Mouse (Mus musculus): ENCODE measurements at regions not wholly inside any gene's neighbourhood (a gene's known extent, or its start where the extent isn't known, plus 50 kb on each side); places are given as distances from the start of the nearest gene placed in this dataset.

DNA sequence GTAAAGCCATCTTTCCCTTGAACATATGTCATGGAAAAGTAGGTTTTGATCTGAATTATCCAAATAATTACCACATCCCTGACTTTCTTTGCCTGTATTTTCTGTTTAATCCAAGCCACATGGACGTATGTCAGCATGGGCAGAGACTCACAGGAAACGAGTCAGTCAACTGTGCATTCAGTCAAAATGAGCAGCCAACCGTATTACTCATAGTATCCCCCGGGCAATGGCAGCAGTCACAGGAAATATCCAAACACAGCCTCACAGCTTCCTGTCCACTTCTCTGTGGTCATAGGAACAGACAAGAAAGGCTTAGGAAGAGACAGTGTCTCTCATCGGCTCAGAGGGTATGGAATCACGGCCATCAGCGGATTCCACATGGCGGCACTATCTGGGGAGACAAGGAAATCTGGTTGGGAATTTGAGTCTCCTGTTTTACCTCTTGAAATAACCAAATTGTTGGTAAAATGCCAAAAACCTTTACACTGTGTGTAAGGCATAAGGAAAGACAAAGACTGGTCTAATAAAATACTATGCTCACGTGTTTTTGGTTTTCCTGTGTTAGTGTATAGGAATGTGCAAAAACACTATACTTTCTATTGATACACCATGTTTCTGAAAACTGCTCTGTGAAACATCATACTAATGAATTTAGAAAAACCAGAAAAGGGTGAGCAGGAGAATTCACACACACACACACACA, 313.5 kb upstream of the Nfe2l3 start:
- peak; percentile 49 for DNase-seq

DNA sequence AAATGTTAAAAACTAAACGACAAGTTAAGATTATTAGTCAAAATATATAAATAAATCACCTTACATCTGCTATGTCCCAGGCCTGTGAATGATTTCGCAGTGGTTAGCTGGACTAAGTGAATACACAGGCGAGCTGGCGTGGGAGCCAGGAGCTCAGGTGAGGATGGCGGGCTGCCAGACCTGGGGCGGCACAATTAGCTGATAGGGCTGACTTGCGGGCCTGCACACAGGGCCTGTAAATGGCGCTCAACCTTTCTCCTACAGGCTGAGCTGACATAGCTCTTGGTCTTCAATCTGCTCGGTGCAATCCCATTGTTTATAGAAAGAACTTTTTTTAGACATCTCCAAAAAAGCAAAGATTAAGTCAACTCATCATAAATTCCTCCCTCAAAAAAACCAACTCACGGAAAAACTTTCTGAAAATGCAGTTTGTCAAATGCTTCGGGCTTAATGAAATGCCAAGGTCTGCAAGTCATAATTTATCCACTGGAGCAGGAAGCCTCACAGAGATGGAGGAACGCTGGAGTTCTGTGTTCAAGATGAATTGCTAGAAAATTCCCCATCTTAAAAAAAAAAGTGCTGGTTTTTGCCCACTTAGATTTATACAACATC, 312.7 kb upstream of the Nfe2l3 start:
- DNase-seq, result peak; percentile 41

DNA sequence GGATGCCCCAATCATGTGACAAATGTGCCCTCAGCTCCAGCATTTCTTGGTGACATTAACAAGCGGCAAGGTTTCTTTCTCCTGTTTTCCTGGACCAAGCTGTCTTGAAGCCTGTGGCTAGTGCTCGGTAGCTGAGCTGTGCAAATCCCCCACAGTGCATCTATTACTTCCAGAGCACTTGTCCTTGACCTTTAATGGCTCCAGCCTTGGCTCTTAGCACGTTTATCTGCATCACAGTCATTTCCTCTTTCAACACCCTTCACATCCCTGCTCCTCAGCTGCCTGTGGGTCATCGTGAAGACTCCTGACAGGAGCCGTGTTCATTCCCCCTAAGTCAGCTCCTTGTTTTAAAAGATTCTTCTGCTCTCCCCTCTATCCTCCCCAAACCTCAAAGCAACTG, 309.5 kb upstream of the Nfe2l3 start:
- DNase-seq, result peak; percentile 35

DNA sequence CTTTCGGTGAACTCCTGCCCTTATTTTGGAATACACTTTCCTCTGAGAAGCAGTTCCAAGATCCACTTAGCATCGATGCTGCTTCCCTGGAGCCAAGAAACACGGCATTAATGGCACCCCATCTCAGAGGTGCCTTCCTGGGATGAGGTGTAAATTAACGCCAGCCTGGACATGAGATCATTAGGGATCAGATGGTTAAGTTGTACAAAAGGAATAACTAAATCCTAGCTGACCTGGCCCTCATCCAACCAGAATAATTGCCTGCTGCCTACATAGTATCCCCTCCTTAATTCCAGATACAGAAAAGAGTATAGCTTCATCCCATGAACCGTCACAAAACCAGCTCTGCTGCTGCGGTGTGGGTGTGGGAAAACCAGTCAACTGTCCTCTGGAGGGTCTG, 304.6 kb upstream of the Nfe2l3 start:
- no peak for DNase-seq

DNA sequence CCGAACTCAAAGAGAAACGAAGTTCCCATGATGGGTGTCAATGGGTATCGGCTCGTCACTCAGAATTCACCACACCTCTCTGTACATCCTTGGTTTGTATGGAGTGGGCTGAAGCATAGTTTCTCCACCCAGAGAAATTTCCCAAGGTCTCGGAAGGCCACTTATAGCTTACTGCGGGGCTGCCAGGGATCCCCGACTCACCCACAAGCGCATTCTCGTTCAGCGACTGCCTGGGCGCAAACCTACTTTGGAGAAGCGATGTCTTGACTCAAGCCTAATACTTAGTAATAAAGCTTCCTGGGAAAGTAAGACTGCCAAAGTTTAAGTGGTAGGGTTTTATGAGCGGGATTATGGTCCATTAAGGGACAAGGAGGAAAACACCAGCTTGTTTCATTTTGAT, 303.4 kb upstream of the Nfe2l3 start:
- DNase-seq, result no peak

DNA sequence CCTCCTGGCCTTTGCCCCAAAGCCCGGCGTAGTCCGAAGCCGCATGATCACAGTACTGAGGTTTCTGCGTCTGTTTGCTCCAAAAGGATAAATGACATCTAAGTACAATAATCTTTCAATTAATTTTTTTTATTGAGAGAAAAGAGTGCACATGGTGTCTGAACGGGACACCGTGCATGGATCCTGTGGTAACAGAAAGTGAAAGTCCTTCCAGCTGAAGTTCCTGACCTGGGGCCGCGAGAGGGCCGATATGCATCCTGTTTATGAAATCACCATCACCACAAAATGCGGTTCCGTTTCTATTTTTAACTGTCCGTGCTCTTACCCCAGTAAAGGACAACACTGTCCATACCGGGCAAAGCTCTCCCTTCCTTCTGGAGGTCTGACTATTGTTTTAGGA, 302.9 kb upstream of the Nfe2l3 start:
- no peak for DNase-seq

DNA sequence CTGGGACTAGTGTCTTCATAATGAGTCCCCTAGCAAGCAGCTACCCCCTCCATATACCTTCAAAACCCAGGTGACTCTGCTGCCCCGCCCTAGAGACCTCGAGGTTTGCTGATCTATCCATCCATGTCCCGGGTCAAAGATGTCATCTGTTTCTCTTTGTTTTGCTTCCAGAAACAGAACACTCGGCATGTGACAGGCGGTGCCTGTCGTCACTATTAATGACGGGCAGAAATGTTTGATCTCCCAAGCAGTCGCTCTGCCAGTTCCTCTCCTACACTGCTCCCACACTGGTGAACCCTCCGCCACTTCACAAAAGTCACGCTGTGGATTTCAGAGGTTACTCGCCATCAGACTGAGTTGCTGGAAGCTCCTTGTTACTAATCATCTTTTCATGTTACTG, 287.7 kb upstream of the Nfe2l3 start:
- DNase-seq, result no peak

DNA sequence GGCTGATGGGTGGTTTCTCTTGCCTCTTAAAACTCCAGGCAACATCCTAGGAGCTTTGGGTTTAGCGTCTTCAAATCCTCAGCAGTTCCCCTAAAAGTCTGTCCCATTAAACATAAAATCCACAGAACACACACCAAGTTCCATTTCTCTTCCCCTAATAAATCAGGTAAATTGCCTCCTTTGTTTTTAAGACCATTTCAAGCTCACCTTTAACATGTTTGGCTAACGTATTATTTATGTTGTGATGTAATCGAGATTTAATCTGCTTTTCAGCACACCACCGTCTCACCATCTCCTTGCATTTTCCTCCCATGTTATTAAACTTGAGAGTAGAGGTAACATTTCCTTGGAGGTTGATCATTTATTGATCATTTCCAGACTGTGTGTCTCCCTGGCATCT, 286.6 kb upstream of the Nfe2l3 start:
- no peak for DNase-seq

DNA sequence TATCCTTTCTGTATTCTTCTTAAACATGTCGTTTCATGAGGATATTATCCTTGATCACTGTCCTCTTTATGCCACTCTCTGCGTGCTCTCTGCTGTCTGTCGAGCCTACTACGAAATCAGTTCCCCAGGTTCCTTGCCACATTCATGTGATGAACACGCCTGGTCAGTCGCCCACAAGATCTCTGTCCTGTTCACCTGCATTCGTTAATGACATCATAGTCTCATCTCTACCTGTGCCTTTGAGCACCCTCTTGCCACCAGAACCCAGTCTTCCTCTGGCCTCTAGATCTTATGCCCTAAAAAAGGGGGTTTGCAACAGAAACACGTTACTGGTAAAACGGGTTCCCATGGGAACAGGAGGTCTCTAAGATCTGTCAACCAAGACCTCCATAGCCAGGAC, 283.6 kb upstream of the Nfe2l3 start:
- DNase-seq, result no peak

DNA sequence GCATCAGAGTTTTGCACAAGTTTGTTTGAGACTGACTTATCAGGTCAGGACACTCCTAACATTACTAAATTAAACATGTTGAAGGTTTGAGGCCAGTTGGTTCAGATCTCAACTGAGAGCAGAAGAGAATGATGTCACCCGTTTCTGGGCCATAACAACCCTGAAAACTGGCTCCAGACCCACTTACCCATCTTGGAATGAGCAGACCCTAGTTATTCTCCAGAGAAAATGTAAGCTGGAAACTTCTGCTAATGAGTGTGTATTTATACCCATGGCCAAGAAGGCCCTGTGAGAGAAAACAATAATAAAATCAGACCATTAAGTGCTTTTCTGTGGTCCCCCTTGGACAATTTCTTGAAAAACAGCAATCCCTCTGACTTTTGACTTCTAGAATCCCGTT, 282.4 kb upstream of the Nfe2l3 start:
- DNase-seq, result no peak

DNA sequence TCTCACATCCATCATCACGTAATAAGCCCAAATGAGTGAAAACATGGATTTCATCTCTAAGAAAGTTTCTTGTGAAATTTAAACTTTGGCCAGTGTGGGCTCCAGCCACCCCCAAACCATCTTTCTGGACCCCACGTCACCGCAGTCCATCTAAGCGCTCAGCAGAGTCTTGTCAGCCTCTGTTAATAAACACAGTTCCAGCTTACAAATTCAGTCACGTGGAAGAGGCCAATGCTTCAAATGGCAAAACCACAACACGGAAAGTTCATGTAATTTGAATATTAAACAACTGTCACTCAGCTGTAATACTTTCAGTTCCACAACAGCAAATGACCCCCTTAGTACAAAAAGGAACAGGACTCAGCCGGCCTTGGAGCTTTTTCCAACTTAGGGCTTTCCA, 282.0 kb upstream of the Nfe2l3 start:
- no peak for DNase-seq

DNA sequence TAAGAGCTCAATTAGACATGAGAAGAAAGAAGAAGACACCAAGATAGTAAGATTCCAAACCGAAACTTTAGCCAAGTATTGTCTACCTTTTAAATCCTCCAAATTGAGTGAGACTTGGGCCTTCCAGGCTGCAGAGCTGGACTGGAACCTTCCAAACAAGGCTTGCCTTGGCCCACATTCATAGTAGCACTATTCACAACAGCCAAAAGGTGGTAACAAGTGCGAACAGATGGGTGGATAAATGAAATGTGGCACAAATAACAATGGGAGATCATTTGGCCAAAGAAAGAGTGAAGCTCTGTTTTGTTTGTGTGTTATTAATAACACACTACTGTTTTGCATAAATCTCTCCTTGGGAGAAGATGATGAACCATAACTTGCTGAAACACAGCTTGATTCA, 281.6 kb upstream of the Nfe2l3 start:
- DNase-seq, result no peak

DNA sequence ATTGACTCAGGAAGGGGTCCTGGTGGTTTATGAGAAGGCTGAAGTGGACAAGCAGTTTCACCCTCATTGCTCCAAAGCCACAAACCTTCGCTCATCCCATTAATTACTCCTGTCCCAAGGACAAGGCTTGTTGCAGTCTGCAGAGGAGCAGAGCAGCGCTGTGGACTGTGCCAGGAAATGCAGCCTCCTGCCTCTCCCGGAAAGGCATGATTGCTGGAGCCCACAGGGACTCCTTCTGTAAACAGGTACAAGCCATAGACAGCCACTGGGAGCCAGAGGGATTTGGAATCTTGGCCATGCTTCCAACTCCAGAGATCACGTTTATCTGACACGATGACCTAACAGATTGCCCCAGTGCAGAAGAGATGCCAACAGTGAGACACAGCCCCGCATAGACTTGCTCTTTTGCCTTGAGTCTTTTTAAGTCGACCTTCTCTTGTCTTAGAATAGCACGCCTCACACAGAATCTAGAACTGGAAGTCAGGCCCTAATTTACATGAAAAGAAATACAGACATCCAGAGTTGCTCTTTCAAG, 275.6 kb upstream of the Nfe2l3 start:
- no peak for DNase-seq

DNA sequence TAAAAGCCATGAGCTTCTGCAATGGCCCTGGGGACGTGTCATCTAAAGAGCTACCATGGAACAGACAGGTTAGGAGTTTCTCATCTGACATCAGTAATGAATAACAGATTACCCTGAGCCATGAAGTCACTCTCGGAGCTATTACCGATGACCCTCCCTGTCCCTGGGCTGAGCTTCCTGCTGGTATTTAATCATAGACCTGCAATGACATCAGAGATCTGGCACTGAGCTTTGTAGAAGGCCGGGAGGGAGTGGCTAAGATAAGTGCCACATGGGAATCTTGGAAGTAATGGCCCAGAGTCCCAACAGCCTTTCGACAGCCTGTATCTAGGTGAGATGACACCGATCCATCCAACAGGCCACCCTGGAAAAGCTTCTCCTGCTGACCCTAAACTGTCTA, 271.3 kb upstream of the Nfe2l3 start:
- DNase-seq, result no peak

DNA sequence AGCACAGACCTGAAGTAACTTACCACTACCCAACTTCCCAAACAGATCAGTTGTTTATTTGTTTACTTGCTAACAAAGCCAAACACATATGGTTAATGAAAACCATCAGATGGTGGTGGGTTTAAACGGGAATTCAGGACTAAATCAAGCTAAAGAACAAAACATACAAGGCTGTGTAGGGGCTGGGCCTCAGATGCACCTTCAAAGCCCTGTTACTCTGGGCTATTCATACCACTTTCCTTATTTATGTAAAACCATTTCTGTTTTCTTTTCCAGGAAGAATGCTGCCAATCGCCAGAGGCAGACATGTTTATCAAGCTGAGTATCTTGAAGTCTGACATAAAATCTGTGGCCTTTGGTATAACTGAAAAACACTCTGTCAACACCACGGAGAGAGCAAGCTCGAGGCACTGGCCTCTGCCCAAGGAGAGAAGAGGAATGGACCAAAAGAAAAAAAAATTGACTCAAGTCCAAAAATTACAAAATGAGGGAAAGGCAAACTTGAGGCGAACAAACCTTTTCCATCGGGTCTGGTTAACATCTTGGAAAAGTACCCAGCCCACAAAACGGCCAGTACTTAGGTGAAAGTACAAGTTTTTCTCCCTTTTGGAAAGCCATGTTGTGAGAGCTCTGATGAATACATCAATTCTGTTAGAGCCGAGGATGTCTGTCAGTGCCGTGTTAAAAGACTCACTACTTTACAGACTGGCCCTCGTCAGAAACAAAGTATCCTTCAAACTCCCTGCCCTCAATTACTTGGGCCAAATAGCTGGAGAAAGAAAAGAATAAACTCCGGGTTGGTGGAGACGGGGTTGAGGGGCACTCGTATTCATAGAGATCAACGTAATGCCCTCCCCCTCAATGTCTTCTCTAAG, 270.0 kb upstream of the Nfe2l3 start:
- no peak for DNase-seq

DNA sequence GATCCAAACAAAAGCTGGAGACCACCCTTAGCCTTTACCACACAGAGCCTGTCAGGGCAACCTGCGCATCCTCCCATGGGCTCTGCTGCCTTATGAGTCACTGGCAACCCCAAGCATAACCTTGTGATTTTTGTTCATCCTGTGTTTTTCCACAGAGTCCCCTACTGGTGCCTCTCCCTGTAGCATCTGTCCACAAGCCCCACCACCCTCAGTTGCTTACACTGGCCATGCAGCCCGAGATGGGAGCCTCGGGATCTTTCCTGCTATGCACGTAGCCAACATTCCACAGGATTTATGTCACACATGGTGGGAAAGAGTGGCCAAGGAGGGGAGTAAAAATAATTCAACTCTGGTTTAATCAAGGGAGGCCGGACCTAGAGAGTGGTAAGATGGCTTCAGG, 269.2 kb upstream of the Nfe2l3 start:
- DNase-seq, result peak; percentile 33

DNA sequence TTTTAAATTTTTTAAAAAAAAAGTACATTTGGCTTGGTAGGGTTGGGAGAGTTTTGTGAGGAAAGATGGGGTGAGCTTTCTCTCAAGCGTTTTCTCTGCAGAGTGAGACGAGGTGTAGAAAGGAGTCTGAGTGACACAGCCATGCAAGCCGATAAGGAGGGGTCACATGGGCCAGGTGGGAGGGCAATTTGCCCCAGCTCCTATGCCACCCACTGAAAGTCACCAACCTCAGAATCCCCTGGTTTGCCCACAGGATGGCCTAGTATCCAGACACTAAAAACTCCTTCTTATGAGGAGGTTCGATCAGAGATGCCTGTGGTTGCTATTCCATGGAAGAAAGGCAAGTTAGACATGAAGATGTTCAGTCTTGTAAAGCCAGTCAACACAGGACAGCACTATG, 268.6 kb upstream of the Nfe2l3 start:
- no peak for DNase-seq

DNA sequence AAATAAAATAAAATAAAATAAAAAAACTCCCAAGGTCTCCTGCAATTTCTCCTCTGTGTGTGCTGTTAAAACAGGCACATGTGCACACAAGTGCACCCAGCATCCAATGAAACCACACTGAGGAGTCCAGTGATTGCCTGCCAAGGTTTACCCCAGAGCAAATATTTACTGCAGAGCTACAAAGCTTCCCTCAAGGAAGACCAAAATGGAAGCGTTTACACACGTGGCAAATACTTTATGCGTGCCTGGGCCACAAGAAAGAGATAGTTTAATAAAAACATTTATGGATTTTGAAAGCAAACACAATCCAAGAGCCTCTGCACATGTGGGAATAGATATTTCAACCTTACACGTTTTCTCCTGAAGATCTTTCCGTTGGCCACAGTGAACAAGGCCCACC, 265.4 kb upstream of the Nfe2l3 start:
- no peak for DNase-seq

DNA sequence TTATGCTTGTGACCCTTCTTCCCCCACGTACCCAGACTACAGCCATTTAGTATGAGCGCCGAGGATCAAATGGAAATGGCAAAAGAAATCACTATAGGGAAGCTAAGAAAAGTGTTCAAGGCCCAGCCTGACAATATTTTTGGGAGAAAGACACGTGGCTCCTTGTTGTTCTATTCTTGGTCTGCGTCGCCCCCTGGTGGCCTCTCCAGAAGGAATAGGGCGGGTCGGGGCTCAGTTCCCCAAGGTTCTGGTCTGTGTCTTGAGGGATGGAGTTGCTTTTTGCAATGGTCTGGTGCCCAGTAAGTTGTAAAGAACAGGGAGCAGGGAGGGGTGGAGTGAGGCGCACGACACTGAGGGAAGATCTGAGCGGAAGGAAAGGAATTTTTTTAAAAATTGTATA, 264.4 kb upstream of the Nfe2l3 start:
- DNase-seq, result peak; percentile 89

DNA sequence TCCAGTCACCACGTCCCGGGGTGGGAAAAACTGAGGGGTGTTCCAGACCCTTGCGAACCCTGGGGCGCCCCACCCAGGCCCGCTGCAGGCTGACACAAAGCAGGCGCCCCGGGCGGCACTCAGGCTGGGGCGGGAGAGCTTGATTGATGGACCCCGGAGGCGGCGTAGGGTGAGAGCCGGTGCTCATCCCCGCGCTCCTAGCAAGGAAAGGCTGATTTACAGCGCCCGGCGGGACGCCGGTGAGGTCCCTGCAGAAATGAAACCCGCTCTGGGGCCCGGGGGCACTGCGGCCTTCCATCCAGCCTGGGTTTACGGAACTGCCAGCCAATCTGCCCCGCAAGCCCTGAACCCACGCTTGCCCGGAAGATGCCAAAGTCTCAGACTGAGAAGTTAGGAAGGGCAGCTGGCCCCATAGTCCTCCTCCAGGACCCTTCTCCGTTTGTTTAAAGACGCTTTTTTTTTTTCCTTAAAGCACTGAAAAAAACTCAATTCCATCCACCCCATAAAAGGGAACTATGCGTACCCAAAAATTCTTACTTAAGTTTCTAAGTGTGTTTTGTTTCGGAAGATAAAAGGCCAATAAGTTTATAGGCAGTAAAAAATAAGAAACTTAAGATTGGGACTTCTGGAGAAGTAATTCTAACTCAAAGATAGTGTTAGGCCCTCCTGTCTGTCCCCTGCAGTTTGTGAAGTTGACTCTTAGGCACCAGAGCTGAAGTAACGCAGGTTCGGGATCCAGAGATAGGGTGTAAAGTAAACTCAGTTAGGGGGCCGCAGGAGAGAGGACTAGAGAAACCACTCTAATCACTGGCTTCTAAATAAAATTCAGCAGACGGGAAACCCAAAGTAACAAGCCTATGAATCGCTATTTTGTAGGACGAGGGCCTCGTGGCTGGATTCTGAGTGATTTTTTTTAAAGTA, 263.4 kb upstream of the Nfe2l3 start:
- DNase-seq, result peak; percentile 84

DNA sequence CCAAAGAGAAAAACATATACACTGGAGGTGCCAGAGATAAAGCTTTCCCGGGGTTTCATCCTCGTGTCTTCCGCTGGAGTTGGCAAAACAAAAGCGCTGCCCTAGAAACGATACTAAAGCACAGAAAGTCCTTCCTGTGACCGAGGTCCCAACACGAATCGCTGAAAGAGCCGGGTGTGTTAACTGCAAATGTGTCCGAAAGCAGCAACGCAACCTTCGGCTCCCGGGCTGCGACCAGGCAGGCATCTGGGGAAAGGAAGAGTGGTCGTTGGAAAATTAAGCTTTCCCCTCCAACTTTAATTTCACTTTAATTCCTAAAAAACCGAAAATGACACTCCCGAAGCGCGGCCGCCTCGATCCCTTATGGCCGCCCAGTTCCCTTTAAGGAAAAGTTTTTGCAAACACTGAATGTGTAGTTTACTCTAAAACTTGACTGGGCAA, 262.5 kb upstream of the Nfe2l3 start:
- DNase-seq, result peak; percentile 68

DNA sequence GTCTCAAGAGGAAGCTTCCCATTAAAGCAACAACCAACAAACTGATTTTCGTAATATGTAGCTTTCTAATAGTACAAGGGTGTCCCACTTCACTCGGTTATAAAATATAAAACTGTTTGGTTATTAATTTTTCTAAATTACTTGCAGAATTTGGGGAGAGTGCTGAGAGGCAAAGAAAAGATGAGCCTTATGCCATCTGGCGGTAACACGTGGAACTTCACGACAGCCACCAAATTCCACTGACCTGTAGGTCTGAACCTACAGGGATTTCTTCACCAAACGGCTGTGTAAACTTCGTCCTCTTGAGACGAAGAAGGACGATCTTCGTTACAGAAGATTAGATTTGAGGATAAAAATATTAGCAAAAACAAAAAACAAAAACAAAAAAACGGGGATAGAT, 262.1 kb upstream of the Nfe2l3 start:
- DNase-seq, result peak; percentile 85

DNA sequence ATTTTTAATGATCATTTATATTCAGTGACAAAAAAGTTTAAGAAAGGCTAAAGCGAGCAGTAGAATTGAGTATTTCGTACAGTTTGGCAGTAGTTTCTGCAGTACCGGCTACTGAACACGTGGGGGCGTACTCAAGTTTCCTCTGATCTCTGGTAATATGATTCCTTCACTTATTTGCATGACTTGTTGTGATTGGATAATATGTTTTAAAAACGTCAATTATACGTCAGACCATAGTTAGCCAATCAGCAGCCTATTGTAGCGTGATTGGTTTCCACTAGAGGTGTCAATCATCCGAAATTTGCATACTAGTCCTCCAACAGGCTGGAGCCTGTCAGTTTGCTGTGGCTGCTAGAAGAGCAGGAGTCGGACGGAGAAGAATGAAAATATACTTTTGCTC, 261.6 kb upstream of the Nfe2l3 start:
- DNase-seq, result peak; percentile 95
